Mouse (Mus musculus): ENCODE results near the gene Hoxa4.

GRCm38 (mm10) chr6:52213119-52213986, 21.8 kb upstream of the Hoxa4 start, which contains the start of the genes Hoxa3 and Gm28308:
- TF ChIP-seq CTCF (IDR thresholded peaks at IDR 0.05; ENCODE audit: extremely low read depth, insufficient read depth, low read length) (no peak), POLR2A (IDR thresholded peaks at IDR 0.05; ENCODE audit: extremely low read depth, insufficient read depth, low read length) (no peak)
